Mouse (Mus musculus): Measurements from ENCODE around the gene Vmn2r90. TPM values are rescaled to one million over a fixed set of nuclear protein-coding genes. Genes with fewer than 3 reads are reported as not detected.

The Vmn2r90 gene
- polyA plus RNA-seq, 1 experiment from 2014 or later: not detected

DNA sequence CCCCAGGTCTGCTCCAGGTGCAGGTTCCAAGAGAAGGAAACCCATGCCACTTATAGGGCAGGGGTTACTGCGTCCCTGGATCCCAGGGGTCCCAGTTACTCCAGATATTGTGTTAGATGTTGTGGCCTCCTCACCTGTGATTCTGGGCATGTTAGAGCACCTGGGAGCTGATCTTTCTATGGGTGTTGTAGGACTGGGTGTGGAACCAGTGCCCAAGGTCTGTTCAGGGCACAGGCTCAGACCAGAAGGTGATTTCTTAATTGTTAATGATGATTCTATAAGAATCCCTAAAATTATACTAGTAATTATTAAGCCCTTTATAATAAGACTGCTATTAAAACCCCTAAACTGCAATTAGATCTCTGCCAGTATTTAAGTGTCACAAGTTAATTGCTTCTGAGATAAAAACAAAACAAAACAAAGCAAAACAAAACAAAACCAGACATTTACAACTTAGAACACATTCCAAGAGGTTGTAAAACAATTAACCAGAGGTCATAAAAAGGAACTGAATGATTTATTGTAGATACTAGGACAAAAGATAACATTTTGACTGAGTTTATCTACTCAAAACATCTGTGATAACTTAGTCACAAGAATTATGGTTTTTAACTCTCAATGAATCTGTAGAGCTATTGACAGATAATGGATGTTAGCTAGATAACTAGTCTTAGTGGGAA lies 59.2 kb downstream of the Vmn2r90 start:
- Histone ChIP-seq H3K9ac (no peak overlapping the region), H3K36me3 (replicated peaks) (no peaks in the 10 kb centered on the region), H3K9me3 (replicated peaks) (no peaks in the 10 kb centered on the region), H3K4me2 (no peak overlapping the region), H3K4me1 (replicated peaks) (no peaks in the 10 kb centered on the region), H3K27ac (replicated peaks) (no peak overlapping the region), H3K27me3 (no peaks in the 10 kb centered on the region; the same call in 1 of the 2 replicates), H3K4me3 (replicated peaks) (no peak overlapping the region)
- WGBS (ENCODE audit: insufficient replicate concordance): 50% methylated on average over 1 of the region's 1 CpGs
- ATAC-seq (ENCODE audit: insufficient read depth): no peak

DNA sequence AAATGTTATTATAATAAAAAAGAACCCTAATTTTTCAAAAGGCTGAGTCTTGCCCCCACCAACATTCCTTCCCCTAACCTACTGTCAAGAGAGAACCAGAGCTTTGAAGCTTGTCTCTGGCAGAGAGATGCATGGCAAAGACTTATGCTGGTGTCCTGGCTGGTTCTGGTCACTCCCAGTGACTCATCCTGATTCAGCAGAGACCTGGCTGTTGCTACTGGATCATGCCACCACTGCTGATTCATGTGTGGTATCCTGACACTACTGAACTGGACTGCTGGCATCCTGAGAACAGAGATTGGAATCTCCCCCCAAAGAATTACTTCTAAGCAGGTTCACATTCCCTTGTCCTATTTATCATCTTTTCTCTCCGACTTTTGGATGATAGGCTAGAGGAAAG lies 60.7 kb downstream of the Vmn2r90 start:
- H3K27ac ChIP-seq (replicated peaks): no peak overlapping the region
- WGBS (ENCODE audit: insufficient replicate concordance): 8% methylated on average over 1 of the region's 1 CpGs
- H3K4me3 ChIP-seq (replicated peaks): no peak overlapping the region
- ATAC-seq (ENCODE audit: insufficient read depth): no peak
- H3K4me1 ChIP-seq (replicated peaks): no peaks in the 10 kb centered on the region
- H3K36me3 ChIP-seq (replicated peaks): no peaks in the 10 kb centered on the region
- H3K4me2 ChIP-seq: no peak overlapping the region
- H3K9ac ChIP-seq: no peak overlapping the region
- no peaks in the 10 kb centered on the region; the same call in 1 of the 2 replicates for H3K27me3 ChIP-seq
- H3K9me3 ChIP-seq (replicated peaks): no peaks in the 10 kb centered on the region

DNA sequence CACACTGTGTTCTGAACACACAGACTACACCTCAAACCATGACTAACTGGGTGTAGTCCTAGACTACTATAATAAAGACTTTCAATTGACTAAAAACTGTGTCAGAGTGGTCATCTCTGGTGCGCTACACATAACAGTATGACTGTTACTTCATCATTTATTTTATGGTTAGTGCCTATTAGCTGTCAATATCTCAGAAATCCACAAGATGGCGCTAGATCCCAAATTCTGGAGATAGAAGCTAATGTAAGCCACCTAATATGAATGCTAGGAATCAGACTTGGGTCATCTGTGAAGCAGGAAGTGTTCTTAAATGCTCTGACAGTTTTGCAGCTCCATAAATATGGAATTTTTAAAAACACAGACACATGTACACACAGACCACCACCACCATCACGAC lies 62.9 kb downstream of the Vmn2r90 start:
- H3K36me3 ChIP-seq (replicated peaks): no peaks in the 10 kb centered on the region
- no peaks in the 10 kb centered on the region; the same call in 1 of the 2 replicates for H3K27me3 ChIP-seq
- H3K9ac ChIP-seq: no peak overlapping the region
- no peaks in the 10 kb centered on the region for H3K9me3 ChIP-seq (replicated peaks)
- WGBS (ENCODE audit: insufficient replicate concordance): 6% methylated on average over 3 of the region's 3 CpGs
- H3K4me3 ChIP-seq (replicated peaks): no peak overlapping the region
- no peak overlapping the region for H3K4me2 ChIP-seq
- H3K4me1 ChIP-seq (replicated peaks): no peaks in the 10 kb centered on the region
- no peak for ATAC-seq (ENCODE audit: insufficient read depth)
- H3K27ac ChIP-seq (replicated peaks): no peak overlapping the region

Other genes starting within 250 kb of the Vmn2r90 start
- 2.8 and 2.9 TPM in 2 replicates for gene Lnpep, start 78.7 kb upstream of the Vmn2r90 start, polyA plus RNA-seq (2015; fragmentation: Nextera tagmentation; extraction: Ambion mirVana)
- 4.1 TPM in 2 replicates for gene Spaca6, start 123.4 kb downstream of the Vmn2r90 start, polyA plus RNA-seq (2015; fragmentation: Nextera tagmentation; extraction: Ambion mirVana)
- 0.03 and 0.05 TPM in 2 replicates for gene Has1, start 151.5 kb downstream of the Vmn2r90 start, polyA plus RNA-seq (2015; fragmentation: Nextera tagmentation; extraction: Ambion mirVana)
- gene Fpr1, start 180.2 kb downstream of the Vmn2r90 start, polyA plus RNA-seq (2015; fragmentation: Nextera tagmentation; extraction: Ambion mirVana): 6.3 and 7.9 TPM in 2 replicates
- gene Fpr2, start 184.1 kb downstream of the Vmn2r90 start, polyA plus RNA-seq (2015; fragmentation: Nextera tagmentation; extraction: Ambion mirVana): 3.4 and 3.5 TPM in 2 replicates
- gene Fpr3, start 184.1 kb downstream of the Vmn2r90 start, polyA plus RNA-seq (2015; fragmentation: Nextera tagmentation; extraction: Ambion mirVana): not detected in 2 replicates